Mouse (Mus musculus) neural tube, embryonic 15.5 days (tissue): Measurements from ENCODE around the gene Ctcf. TPM values are rescaled to one million over a fixed set of nuclear protein-coding genes. Genes with fewer than 3 reads are reported as not detected.
"Not testable (repeated sequence)": the region's sequence is repeated elsewhere in the genome, so short reads cannot be mapped to it uniquely, and the experiment has no call there.

Experiments
- ATAC-seq: fragments of 200-750 bp; cut with Nextera tagmentation; 2 replicates; pipeline ENCODE4 v1.8.0; 2017; ENCODE audit warnings: mild to moderate bottlenecking, moderate TSS enrichment, moderate library complexity; ENCODE audit not compliant: low FRiP score
- H3K27ac ChIP-seq: fragments of 300-500 bp; sonication (generic); replicated peaks from 2 replicates; pipeline ENCODE4 v1.5.1; 2015; ENCODE audit warnings: mild to moderate bottlenecking, inconsistent platforms
- H3K27me3 ChIP-seq: fragments of 300-500 bp; sonication (generic); replicated peaks from 2 replicates; pipeline ENCODE4 v1.6.1; 2015; ENCODE audit warnings: inconsistent platforms
- H3K36me3 ChIP-seq: fragments of 300-500 bp; sonication (generic); 2 replicates; pipeline ENCODE4 v1.6.1; 2015; ENCODE audit warnings: inconsistent platforms
- H3K4me1 ChIP-seq: fragments of 300-500 bp; sonication (generic); 2 replicates; pipeline ENCODE4 v1.6.1; 2015; ENCODE audit warnings: inconsistent platforms
- H3K4me2 ChIP-seq: fragments of 300-500 bp; sonication (generic); 2 replicates; pipeline ENCODE4 v1.6.1; 2015; ENCODE audit warnings: inconsistent platforms, mild to moderate bottlenecking, moderate library complexity
- H3K4me3 ChIP-seq: fragments of 300-500 bp; sonication (generic); replicated peaks from 2 replicates; pipeline ENCODE4 v1.5.1; 2015; ENCODE audit warnings: mild to moderate bottlenecking, inconsistent platforms
- H3K9ac ChIP-seq: fragments of 300-500 bp; sonication (generic); replicated peaks from 2 replicates; pipeline ENCODE4 v1.6.1; 2015; ENCODE audit warnings: mild to moderate bottlenecking, inconsistent platforms
- H3K9me3 ChIP-seq: fragments of 300-500 bp; sonication (generic); replicated peaks from 2 replicates; pipeline ENCODE4 v1.6.1; 2016; ENCODE audit warnings: inconsistent platforms
- WGBS: fragments of 180-500 bp; shearing (Covaris S2); methylation state at CpG from one replicate; pipeline ENCODE4 v1.1.7; 2015; ENCODE audit warnings: mixed read lengths; 5-methylcytosine and 5-hydroxymethylcytosine counted together
- polyA plus RNA-seq: library from polyadenylated mRNA; unstranded; fragments of >200 nt; fragmentation: Nextera tagmentation; extraction: Ambion mirVana; gene quantifications from 2 replicates; pipeline ENCODE4 v1.2.1, GENCODE M21; 2015

Ctcf gene
- polyA plus RNA-seq: 87.0 and 113 TPM in 2 replicates

DNA sequence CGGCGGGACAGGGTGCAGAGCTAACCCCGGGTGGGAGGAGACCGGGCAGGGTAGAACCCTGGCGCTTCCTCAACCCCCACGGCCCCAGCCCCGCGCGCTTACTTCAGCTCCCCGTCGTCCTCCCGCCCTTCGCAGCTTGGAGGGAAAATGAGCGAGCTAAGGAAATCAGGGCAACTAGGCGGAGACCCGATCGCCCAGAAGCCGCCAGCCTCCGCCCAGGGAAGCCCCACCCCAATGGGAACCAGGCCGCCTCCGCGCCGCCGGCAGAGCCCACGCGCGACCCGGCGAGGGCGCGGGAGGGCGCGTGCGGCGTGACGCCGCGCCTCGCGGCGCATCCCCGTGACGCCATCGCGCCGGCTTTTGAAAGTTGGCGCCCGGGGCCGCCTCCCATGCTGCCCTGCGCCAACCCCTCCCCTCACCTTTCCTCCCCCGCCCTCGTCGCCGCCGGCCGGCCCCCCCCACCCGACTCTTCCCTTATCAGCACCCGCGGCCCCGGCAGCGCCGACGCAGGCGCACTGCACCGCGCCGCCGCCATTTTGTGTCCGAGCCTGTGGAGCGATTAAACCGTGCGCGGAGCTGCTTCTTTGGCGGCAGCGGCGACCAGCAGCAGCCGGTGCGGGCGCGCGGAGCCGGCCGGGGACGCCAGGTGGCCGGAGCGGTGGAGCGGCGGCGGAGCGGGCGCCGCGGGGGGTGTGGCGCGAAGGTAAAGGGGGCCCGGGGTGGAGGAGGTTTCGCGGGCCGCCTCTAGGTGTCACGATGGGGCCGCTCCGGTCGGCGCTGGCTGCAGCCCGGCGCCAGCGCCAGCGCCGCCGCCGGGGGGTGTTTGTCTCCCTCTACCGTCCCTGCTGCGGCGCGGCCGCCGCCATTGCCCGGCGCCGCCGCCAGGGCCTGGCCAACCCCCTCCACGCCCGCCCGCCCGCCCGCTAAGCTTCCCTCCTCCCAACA, at the start of gene Ctcf:
Gene Ctcf (plus strand): TSS at position 551 of the 945 bp plus-strand sequence.
- Histone ChIP-seq H3K27ac (peak within 1 kb of the TSS; percentile 99), H3K4me2 (peak within 1 kb of the TSS; percentile 87), H3K36me3 (0 out of 2 replicates have a peak, but pooled peaks cover 3% of the 10 kb centered on the region), H3K4me1 (peaks cover 39% of the 10 kb centered on the region), H3K9ac (peak within 1 kb of the TSS; percentile 98), H3K27me3 (no peaks in the 10 kb centered on the region), H3K9me3 (no peaks in the 10 kb centered on the region), H3K4me3 (peak within 1 kb of the TSS; percentile 71)
- peak; percentile 93 for ATAC-seq
- 0% methylated on average over 85 of the region's 126 CpGs for WGBS

DNA sequence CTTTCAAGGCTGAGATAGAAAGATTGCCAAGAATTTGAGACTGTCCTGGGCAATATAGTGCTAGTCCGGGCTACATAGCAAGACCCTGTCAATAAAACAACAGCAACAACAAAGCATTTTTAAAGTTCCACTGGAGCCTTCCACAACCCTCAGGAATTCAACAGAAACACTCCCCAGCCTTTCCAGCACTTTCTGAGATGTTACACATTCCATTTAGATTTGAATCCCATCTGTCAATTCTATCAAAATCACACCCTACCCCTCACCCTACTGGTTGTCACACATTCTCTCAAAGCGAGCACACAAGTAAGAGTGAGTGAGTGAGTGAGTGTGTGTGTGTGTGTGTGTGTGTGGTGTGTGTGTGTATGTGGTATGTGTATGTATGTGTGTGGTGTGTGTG, 43.9 kb upstream of the Ctcf start:
- H3K27me3 ChIP-seq: no peaks in the 10 kb centered on the region
- H3K4me2 ChIP-seq: no peak overlapping the region
- no peak overlapping the region for H3K4me3 ChIP-seq
- H3K36me3 ChIP-seq: no peaks in the 10 kb centered on the region
- no peak overlapping the region for H3K27ac ChIP-seq
- no peak for ATAC-seq
- 88% methylated on average over 2 of the region's 2 CpGs for WGBS
- no peaks in the 10 kb centered on the region for H3K9me3 ChIP-seq
- no peak overlapping the region for H3K9ac ChIP-seq
- H3K4me1 ChIP-seq: peaks cover 10% of the 10 kb centered on the region; the same call in 1 of the 2 replicates

DNA sequence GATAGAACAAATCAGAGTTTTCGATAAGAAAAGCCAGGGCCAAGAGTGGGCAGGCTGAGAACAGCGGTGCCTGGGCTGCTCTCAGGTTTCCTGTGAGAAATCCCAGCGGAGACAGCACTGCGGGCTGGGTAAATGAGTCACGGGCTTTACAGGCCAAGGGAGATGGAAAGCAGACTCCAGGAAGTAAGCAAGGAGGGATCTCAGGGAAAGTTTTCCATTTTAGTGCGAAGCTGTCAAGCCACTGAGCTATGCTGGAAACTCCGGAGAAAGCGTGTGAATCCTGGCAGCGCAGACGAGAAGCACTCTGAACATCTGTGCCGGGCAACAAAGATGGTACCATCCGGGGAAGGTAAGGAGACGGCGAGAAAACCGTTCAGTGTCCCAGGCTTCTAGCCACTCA, 42.5 kb upstream of the Ctcf start:
- no peaks in the 10 kb centered on the region for H3K9me3 ChIP-seq
- ATAC-seq: no peak
- H3K9ac ChIP-seq: no peak overlapping the region
- peak overlapping the region; percentile 31 for H3K4me2 ChIP-seq
- H3K4me1 ChIP-seq: peaks cover 10% of the 10 kb centered on the region; the same call in 1 of the 2 replicates
- H3K27ac ChIP-seq: no peak overlapping the region
- H3K36me3 ChIP-seq: no peaks in the 10 kb centered on the region
- WGBS: 24% methylated on average over 15 of the region's 15 CpGs
- no peaks in the 10 kb centered on the region for H3K27me3 ChIP-seq
- H3K4me3 ChIP-seq: no peak overlapping the region

DNA sequence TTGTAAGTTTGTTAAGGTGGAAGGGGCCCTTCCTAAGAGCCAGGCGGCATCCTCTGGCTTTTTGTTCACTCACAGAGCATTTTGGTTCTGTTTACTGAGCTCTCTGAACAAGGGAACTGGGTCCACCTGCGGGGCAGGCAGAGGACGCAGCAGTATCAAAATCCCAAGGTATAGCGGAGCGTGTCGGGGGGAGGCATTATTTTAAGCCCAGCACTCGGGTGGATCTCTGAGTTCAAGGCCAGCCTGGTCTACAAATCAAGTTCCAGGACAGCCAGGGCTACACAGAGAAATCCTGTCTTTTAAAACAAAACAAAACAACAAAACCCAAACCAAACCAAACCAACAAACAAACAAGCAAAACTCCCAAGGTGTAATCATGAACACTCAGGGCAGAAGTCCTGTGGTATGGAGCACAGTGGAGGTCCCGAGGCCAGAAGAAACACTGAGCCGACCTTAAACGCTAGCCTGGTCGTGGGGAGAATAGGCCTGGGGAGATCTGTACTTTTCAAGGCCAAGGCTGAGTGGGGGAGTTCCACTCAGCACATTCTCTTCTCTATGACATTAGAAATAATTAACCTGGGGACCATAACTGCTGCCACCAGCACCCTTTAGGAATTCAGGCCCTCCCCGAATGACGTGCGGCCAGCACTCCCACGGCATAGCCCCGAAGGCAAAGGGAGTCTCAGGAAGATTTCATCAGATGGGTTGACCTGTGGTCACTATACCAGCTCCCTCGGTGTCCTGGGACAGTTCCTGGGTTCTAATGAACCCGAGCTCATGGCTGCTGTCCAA, 41.7 kb upstream of the Ctcf start:
- H3K27me3 ChIP-seq: no peaks in the 10 kb centered on the region
- H3K4me2 ChIP-seq: no peak overlapping the region
- WGBS: 81% methylated on average over 18 of the region's 18 CpGs
- peaks cover 10% of the 10 kb centered on the region; the same call in 1 of the 2 replicates for H3K4me1 ChIP-seq
- H3K4me3 ChIP-seq: no peak overlapping the region
- H3K9ac ChIP-seq: no peak overlapping the region
- no peaks in the 10 kb centered on the region for H3K36me3 ChIP-seq
- no peak overlapping the region for H3K27ac ChIP-seq
- ATAC-seq: no peak
- H3K9me3 ChIP-seq: no peaks in the 10 kb centered on the region

DNA sequence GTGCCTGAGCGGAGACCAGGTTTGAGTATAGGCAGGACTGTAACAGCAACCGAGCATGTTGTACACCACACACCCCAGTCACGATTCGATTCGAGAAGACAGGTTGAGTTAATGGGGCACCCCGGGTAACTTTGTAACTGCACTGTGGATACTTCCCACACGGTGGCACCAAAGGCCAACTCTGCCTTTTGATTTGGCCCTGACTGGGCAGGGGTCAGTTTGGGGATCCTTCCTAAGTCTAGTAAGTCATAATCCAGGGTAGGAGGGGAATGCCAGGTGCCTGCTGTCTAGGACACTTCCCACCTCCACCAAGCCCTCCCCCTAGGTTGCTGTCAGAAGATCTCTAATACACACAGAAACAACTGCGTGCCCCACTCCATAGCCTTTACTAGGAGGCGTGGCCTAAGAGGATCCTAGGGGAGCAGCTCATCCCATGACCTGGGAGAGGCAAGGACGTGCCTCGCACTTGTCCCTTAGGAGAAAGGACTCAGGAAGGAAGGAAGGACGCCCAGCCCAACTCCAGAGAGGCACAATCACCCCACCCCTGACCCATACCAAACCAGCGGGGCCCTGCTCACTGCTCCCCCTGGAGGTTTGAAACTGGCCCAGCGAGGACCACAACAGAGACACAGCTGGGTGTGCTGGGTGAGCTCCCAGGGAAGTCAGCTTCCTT, 39.9 kb upstream of the Ctcf start:
- peak overlapping the region; percentile 41 for H3K4me2 ChIP-seq

DNA sequence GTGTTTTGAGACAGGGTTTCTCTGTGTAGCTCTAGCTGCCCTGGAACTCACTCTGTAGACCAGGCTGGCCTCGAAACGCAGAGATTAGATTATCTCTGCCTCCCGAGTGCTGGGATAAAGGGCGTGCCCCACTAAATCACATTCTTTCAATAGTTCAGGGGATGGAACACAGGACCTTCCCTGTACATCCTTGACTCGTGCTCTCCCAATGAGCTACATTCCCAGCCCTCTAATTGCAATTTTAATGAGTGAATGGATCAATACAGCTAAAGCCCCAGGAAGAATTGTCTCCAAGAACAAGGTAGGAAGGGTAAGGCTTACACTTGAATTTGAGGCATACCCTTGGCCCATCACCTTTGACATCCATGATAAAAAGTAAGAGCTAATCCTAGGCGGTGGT, 37.6 kb upstream of the Ctcf start:
- no peak for ATAC-seq

More for the DNA sequence above, 39.9 kb upstream of the Ctcf start:
- H3K36me3 ChIP-seq: no peaks in the 10 kb centered on the region
- H3K4me3 ChIP-seq: no peak overlapping the region
- H3K27me3 ChIP-seq: no peaks in the 10 kb centered on the region
- ATAC-seq: no peak; the same call in 1 of the 2 replicates
- H3K9me3 ChIP-seq: no peaks in the 10 kb centered on the region
- 9% methylated on average over 14 of the region's 14 CpGs for WGBS
- no peak overlapping the region for H3K27ac ChIP-seq
- H3K4me1 ChIP-seq: peaks cover 10% of the 10 kb centered on the region; the same call in 1 of the 2 replicates
- H3K9ac ChIP-seq: no peak overlapping the region

DNA sequence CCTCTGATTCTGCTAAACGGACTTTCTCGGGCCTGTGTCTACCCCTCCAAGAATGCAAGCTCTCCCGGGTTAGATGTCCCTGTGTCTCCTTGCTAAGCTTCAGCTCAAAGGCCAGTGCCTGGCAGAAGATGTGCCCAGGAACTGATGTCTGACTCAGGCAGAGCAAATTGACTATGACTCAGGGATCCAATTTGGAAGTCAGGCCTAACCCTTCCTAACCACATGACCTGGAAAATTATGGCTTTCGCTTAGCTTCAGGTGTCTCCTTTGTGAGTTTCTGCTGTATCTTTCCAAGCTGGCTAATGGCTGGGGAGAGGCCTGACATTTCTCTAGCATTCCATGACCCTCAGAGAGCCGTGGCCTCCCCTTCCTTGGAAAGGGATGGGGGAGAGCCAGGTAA, 35.1 kb upstream of the Ctcf start:
- Histone ChIP-seq H3K27me3 (no peaks in the 10 kb centered on the region), H3K4me2 (no peak overlapping the region), H3K36me3 (no peaks in the 10 kb centered on the region), H3K9me3 (no peaks in the 10 kb centered on the region), H3K27ac (no peak overlapping the region), H3K4me1 (peaks cover 15% of the 10 kb centered on the region), H3K9ac (no peak overlapping the region), H3K4me3 (no peak overlapping the region)
- ATAC-seq: no peak
- WGBS: 78% methylated on average over 5 of the region's 5 CpGs

More for the DNA sequence above, 37.6 kb upstream of the Ctcf start:
- Histone ChIP-seq H3K4me2 (no peak overlapping the region), H3K36me3 (no peaks in the 10 kb centered on the region), H3K4me1 (peaks cover 8% of the 10 kb centered on the region; the same call in 1 of the 2 replicates), H3K9me3 (no peaks in the 10 kb centered on the region), H3K27me3 (no peaks in the 10 kb centered on the region), H3K27ac (no peak overlapping the region), H3K4me3 (no peak overlapping the region), H3K9ac (no peak overlapping the region)
- 83% methylated on average over 6 of the region's 6 CpGs for WGBS

DNA sequence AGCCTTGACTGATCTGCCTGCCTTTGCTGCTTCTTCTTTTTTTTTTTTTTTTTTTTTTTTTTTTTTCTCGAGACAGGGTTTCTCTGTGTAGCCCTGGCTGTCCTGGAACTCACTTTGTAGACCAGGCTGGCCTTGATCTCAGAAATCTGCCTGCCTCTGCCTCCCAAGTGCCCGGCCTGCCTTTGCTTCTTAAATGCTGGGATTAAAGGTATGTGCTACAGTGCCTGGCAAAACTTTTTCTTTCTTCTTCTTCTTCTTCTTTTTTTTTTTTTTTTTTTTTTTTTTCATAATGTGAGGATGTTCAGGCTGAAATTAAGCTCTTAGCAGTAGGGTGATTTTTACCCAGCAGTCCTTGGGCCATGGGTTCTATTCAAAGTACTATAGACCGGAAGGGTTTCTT, 33.8 kb upstream of the Ctcf start:
- H3K36me3 ChIP-seq, H3K27me3 ChIP-seq, H3K27ac ChIP-seq, H3K9me3 ChIP-seq, H3K4me3 ChIP-seq, H3K9ac ChIP-seq, ATAC-seq, H3K4me2 ChIP-seq: not testable (repeated sequence)
- WGBS: 87% methylated on average over 3 of the region's 3 CpGs
- H3K4me1 ChIP-seq: peaks cover 24% of the 10 kb centered on the region

DNA sequence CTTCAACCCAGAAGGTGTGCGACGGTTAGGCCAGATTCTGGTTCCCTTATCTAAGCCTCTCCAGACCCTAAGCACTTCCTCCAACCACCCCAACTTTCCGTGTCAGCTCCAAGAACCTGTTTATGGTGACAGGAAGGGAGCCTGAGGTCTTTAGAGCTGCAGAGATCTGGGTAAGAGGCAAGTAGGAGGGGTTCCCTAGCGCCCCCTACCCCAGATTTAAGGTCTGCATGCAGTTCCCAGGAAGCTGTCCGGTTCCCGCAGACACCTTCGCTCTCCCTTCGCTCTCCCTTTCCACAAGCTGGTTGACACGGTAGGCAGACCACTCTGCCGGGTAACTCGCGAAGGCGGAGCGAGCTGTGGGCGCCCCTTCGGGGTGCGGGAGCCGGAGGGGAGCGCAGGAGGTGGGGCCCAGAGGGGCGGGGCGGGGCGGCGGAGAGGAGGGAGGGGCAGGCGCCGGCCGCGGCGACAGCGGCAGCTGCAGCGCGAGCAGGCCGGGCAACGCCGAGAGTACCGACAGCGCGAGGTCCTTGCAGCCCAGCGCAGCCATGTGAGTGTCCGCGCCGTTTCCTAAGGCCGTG, 31.5 kb upstream of the Ctcf start, which contains the start of gene Ripor1:
Gene Ripor1 (plus strand): TSS at position 452 of the 578 bp plus-strand sequence.
- under 1% methylated on average over 36 of the region's 42 CpGs for WGBS

DNA sequence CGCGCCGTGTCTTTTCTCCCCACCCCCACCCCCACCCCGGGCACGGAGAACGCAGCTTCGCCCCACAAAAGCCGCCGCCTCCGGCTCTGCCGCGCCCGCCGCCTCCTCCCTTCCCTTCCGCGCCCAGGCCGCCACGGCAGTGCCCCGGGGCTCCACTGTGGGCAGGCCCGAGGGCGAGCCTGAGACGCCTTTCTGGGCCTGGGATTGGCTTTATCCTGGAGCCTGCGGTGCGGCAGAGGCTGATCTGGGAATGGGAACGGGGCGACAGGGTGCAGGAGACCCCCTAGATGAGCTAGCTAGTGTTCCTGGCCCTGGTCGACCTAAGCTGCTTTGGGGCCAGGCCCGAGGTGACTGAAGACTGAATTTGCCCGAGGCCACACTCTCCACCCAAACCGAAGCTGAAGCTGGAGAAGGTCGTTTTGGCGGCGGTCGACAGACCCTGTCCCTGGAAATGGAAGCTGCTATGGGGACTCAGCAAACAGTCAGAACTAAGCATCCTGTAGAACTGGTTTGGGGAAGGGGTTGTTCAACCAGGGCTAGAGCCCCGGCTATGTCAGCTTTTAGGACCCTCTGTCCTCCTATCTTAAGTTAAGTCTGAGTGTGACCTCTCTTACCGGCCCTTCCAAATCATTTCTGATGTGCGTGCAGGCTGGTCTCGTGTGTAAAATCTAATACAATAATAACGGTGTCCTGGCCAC, 30.7 kb upstream of the Ctcf start:
- peak overlapping the region; percentile 87 for H3K4me2 ChIP-seq
- peak overlapping the region; percentile 67 for H3K4me3 ChIP-seq
- WGBS: under 1% methylated on average over 29 of the region's 39 CpGs
- H3K27ac ChIP-seq: peak overlapping the region; percentile 91
- no peaks in the 10 kb centered on the region for H3K9me3 ChIP-seq
- ATAC-seq: peak; percentile 64
- no peaks in the 10 kb centered on the region for H3K36me3 ChIP-seq
- H3K9ac ChIP-seq: peak overlapping the region; percentile 88
- H3K27me3 ChIP-seq: no peaks in the 10 kb centered on the region; the same call in 1 of the 2 replicates
- peaks cover 33% of the 10 kb centered on the region for H3K4me1 ChIP-seq

More for the DNA sequence above, 31.5 kb upstream of the Ctcf start, which contains the start of gene Ripor1:
- Histone ChIP-seq H3K27me3 (no peaks in the 10 kb centered on the region), H3K9ac (peak within 1 kb of the TSS; percentile 88), H3K9me3 (no peaks in the 10 kb centered on the region), H3K4me1 (peaks cover 33% of the 10 kb centered on the region), H3K27ac (peak within 1 kb of the TSS; percentile 91), H3K4me2 (peak within 1 kb of the TSS; percentile 87), H3K4me3 (peak within 1 kb of the TSS; percentile 67), H3K36me3 (no peaks in the 10 kb centered on the region)
- peak; percentile 83 for ATAC-seq
